Mouse (Mus musculus) neutrophil, adult 5-6 weeks (primary cell): Measurements from ENCODE around the gene Gucy1b1. TPM values are rescaled to one million over a fixed set of nuclear protein-coding genes. Genes with fewer than 3 reads are reported as not detected.

Experiments used
- ATAC-seq: fragments of 151-379, 151-347 bp; 2 replicates; pipeline ENCODE4 v1.8.0; 2017; ENCODE audit warnings: mild to moderate bottlenecking, moderate TSS enrichment; ENCODE audit not compliant: insufficient number of reproducible peaks, poor library complexity, low FRiP score, severe bottlenecking; ENCODE audit errors: extremely low read depth
- total RNA-seq: library from RNA; stranded (forward); fragments of 200-1000 nt; gene quantifications from 2 replicates; pipeline ENCODE4 v1.2.3, GENCODE M21; 2017

Gene Gucy1b1
- total RNA-seq, 1 experiment from 2014 or later = 4.1 TPM

DNA sequence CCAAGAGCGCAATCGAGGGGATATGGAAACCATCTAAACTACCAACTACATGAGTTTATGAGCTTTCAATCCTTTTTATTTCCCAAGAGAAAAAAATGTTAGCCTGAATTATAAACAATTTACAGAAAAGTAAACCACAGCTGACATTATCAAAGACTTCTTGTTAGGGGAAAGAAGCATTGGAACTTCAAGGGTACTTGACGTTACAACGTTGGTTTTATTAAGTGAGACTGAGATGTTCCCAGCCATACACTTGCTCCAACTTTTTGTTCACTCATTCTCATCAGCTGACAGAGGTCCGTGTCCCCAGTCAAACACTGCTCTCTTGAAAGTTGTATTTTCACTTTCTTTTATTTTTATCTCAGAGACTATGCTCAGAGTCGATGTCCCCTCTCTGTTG is 30.8 kb downstream of the Gucy1b1 start:
- ATAC-seq = no peak

DNA sequence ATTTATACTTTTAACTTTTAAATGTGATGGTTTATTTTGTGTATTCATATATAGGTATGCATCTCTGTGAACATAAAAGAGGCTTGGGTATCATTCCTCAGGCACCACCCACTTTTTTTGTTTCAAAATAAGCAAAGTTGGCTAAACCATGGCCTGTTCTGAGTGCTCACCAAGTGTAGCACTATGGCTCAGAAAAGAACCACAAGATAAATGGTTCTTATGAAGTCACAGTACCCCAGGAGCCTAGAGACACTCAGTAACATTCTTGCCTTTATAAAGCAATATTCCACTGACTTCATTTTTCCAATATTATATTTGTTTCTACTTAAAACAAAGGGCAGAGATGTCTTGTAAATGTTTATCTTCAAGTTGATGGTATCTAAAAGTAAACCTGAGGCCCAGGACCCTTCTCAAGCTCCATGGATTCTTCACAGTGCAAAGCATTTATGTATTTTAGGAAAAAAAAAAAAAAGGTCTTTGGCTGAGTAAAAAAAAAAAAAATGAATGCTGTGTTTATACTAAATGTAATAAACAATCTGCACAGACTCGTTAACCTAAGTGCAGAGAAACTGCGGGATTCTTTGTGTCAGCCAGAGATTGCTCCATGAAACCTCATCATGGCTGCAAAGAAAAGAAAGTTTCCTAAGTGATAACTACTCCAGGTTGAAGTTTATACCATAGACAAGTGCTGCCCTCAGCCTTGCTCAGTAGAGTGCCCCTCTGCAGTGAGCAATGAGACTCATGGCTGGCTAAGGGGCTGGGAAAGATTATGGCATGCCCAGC is 38.0 kb downstream of the Gucy1b1 start:
- no peak for ATAC-seq

DNA sequence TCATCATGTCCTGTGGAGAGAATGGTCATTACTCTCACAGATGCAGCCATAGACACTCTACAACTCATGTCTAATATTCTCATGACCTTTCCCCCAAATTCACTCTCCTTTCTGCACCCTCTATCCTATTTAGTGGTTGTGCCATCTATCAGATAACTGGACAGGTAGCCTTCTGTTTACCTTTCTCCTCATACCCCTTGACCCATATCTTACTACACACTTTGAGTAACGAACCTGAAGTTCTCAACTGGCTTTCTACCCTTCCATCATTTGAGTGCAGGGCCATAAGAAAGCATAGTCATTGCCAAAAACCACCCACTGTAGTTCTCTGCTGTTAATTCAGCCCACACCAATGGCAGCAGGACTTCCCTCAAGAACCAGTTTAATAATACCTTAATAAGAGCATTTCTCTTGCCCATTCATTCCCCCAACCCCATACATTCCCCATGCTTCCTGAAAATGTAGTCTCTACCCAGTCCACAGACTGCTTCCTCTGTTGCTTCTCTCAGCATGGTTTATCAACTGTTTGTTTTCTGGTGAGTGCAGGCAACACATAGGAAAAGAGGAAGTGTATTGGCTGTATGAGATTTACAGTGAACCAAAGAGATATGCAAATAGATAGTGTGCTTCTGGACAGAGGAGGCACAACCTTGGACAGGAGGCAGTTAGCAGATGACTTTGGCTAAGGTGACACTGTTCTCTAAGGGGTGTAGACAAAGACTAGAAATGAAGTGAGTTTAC is 44.3 kb downstream of the Gucy1b1 start:
- ATAC-seq = peak; percentile 64

DNA sequence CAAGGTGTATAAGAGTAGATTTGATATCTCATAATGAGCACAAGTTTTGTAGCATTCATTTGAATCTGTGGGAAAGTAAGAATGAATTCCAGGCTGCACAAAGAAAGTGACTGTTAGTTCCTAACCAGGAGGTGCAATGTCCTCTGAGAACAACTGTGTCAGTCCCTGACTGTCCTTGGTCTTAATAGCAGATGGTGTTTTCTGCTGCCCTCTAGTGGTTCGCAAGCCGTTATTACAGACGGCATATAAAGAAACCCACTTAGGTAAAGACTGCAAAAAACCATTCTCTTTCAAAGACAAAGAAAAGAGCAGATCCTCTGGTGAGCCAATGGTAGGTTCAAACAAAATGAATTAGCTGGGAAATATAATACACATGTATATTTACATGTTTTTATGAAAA is 45.3 kb downstream of the Gucy1b1 start:
- peak; percentile 81 for ATAC-seq

DNA sequence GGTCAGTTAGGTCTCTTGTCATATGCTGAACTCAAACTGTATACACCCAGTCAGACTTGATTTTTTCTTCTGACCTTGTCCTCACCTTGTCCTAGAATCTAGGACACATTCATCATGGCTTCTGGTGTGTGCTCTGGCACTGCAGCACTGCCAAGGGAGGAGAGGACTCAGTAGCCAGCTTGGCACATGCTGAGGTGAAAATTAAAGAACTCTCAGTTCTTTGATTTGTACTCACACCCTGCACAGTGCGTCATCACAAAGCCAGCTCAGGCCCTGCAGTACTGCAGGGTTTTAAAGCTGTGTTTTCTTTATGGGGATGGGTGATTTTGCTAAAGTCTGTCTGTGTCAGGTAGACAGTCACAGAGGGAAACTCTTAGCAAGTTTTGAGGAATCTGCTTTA is 47.2 kb downstream of the Gucy1b1 start:
- ATAC-seq = no peak

DNA sequence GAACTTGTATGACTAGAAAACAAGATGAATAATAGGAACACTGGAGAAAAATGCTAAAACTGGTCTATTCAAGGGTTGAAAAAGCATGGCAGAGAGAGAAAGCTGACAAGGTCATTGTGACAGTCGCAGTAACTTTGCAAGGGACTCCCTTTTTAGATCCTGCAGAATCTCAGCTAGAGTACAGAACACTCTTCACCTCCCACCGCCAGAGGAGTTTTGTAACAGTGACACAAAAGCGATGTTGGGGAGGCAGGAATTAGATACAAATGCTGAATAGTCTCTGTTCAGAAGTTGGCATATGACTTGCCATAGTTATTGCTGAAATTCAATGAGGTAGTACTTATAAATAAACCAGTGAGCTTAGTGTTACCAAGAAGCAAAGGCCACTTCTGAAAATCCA is 51.4 kb downstream of the Gucy1b1 start:
- no peak for ATAC-seq

DNA sequence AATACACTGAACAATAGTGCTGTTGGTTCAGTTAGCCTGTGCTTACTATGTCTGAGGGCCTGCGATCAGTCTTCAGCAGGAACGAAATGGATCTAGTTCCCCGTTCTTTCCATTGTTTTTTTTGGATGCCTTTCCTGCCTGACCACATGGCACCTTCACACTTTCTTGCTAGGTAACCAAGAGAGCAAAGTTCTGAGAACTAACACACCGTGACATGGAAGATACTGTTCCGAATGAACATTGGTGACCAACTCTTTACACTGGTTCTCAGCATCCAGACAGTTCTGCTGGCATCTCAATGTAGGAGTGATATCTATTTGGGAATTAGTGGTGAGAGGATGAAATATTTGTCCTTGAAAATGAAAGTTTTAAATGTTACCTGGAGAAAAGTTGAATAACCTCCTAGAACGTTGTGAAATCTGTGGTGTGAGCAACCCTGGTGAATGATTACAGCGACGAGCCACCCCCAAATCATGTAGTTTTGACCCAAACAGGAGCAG is 52.0 kb downstream of the Gucy1b1 start:
- no peak for ATAC-seq

DNA sequence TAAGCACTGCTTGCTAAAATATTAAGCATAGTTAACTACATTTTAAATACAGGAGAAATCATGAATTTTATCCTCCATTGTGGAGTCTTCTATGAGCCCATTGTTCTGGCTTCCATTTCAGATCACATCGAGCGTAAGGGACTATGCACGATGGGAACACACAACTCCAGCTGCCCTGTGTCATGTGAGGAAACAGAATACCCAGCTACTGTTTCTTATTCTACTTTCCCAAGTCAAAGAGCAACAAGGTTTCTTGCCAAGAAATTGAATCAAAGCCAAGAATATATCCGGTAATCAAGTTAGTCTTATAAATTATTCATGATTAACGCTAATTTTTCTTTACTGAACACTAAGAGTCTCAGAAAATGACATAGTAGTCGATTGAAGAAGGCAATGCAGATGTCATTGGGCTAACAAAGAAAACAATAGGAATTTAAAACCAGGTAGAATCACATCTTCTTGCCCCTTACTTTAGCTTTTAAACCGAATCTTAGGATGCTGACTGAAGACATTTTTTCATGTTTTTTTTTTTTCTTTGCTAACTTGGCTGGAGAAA is 60.3 kb downstream of the Gucy1b1 start:
- ATAC-seq = no peak

DNA sequence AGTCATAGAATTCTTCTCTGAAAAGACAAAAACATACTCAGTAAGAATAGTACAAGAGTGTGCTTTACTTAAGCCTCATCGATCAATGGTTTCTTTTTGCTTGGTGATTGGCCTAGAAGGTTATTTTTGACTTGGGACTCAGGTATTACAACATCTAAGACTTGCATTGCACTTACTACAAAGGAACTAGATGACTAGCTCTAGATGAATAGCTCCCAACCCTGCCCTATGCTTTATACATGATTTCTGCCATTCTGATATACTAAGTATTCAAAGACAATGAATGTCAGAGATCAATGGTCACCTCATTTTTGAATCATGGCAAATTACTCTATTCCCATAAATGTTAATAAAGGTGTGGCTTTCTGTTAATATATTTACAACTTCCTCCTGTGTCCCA is 67.5 kb downstream of the Gucy1b1 start:
- ATAC-seq = no peak

DNA sequence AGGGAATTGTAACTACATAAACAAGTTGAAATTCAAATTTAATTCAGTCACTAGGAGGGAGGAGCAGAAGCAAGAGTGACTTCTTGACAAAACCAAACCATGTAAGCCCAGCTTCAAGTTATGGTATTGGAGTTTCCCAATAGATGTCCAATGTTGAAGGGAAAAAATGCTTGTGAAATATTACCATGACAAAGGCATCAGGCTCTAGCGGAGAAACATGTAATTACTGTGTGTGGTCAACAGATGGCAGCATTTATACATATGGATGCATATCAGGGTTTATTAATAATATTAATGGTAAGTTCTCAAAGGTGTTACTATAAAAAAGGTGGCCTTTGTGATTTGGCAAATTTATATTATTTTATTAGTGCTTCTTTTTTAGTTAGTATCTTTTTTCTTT is 78.5 kb downstream of the Gucy1b1 start:
- peak; percentile 61; the same call in 1 of the 2 replicates for ATAC-seq

DNA sequence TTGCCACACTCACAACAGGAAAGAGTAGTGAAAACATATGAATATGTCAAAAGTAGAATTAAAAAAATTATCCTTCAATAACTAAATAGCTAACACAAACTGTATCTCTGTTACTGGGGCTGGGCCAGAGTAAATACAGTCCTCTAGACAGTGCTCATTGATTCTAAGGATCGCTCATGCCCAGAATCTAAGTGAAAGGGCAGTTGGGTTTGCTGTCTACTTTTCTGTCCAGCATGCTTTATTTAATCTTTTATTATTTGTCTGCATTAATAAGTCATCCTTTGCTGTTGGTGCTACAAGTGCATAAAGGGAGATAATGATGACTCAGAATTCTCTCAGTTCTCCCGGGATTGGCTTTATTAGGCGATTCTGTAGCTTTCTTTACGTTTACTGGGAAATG is 79.1 kb downstream of the Gucy1b1 start:
- ATAC-seq = no peak

DNA sequence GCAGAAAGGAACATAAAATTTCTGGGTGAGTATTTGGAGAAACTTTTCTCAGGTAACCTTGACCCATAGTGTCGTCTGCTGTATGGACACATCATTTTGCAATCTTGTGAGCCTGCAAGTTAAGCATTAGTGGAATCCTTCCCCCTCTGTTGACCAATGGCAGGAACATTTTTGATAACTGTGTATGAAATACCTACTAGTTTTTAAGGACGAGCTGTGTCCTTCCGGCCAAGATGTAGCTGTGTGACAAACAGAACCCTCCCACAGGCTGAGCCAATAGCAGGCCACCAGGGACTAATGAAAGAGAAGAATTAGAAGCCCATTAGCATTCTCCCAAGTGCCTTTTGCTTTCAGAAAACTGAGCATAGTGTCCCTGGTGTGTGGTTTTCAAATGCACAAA is 84.0 kb downstream of the Gucy1b1 start:
- ATAC-seq = no peak

DNA sequence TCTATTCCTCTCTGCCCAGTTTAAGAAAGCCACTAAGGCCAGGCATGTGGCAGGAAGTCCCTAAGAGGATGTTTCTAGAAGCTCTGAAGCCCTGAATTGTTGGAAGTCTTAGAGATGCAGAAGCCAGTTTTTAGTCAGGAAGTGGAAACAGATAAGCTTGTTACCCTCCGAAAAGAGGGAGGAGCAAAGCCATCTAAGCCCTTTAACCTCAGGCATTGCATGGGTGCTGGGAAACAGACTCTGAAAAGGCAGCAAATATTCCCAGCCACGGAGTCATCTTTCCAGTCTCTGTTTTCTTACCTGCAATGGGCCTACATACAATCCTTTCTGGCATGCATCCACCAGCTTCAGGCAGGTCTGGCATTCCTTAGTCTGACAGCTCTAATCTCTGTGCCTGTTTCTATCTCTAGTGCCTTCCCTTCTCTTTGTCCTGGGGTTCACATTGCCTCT is 84.8 kb downstream of the Gucy1b1 start:
- ATAC-seq = no peak

DNA sequence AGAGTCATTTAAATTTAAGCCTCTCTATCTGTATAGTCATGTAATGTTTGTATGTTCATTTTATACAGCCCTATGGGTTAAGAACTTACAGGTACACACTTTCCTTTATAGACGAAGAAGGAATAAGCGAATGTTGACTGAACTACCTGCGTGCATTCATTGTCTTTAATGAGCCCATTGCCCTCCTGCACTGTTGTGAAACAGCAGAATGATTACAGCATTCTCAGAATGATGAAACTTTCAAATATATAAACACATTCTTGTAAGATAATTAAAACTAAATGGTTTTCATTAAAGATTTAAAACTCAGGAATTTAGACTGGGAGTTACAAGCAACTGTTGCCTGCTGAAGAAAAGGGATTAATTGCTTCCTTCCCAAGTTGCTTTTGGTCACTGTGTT is 86.9 kb downstream of the Gucy1b1 start:
- no peak for ATAC-seq

DNA sequence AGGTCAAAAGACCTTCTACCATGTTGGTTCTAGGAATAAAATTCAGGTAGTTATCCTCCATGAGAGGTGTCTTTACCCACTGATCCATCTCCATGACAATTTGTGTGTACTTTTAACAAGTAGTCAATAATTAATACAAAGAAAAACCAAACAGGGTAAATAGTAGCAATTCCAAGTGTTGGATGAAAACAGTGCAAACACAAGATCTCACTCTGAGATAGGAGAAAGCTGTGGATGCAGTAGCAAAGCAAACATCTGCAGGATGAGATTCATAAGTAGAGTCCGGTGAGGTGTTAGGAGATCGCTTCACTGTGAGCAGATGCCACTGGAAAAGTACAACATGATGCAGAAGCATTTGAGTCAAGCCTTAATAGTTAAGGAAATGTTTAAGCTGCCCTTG is 88.4 kb downstream of the Gucy1b1 start:
- ATAC-seq = no peak

DNA sequence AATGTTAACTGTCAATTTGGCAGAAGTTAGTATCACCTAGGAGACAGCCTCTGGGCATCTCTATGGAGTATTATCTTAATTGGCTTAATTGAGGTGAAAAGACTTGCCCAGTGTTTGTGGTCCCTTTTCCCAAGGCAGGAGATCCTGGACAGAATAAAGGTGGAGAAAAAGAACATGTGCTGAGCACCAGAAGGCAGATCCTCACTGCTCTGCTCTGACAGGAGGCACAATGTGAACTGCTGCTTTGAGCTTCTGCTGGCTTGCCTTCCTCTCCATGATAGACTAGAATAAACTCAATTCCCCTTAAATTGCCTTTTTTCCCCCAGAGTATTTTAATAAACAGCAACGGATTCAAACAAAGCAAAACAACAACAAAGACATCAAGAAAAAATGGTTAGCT is 89.4 kb downstream of the Gucy1b1 start:
- no peak for ATAC-seq

DNA sequence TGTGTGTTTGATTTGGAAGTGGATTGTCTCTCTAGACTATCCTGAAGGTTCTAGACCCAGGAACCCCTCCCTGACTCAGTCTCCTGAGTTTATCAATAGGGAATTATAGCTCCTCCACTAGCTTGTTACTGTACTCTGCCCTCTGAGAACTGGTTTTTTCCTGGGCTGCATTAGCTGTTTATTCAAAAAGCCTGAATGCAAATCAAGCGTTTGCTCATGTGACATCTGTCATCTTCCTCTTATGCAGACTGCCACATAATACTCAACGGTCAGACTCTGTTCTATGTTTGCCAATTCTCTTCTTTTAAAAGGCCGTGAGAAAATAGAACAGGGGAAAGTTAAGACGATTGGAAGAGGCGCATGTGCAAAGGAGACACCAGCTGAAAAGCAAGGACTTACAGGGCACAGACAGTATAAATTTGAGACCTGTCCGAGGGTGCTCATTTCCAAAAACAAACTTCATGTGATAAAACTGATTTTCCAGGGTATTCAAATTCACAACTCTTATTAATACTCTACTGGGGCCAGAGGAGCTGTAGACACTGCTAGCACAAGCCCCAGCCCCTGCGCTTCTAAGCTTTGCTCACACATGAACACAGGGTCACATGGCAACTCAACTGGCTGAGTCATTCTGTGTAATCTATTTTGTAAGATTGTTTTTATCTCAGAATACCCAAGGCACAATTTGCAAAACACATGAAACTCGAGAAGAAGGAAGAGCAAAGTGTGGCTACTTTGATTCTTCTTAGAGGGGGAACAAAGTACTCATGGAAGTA is 91.2 kb downstream of the Gucy1b1 start:
- no peak for ATAC-seq
